Mouse (Mus musculus) hematopoietic multipotent progenitor cell, adult 10-12 weeks (in vitro differentiated cells): ENCODE measurements around the gene Taco1. TPM values are rescaled to one million over a fixed set of nuclear protein-coding genes. Genes with fewer than 3 reads are reported as not detected.

Experiments used
- polyA plus RNA-seq: library from polyadenylated mRNA; stranded (reverse); fragments of >175 nt; gene quantifications from 2 replicates; pipeline ENCODE4 v1.2.3, GENCODE M21; 2012; ENCODE audit warnings: low replicate concordance

Gene Taco1
- 10.2 and 13.7 TPM in 2 replicates for polyA plus RNA-seq

GRCm38 (mm10) chr11:106065923-106066571 lies at the start of gene Taco1:
Gene Taco1 (plus strand): TSS chr11:106066061.

GRCm38 (mm10) chr11:106036548-106037417 lies 29.1 kb upstream of the Taco1 start, which contains the start of gene Dcaf7:
Gene Dcaf7 (plus strand): TSS chr11:106036872.

GRCm38 (mm10) chr11:106083708-106084701 lies 18.1 kb downstream of the Taco1 start, which contains the start of gene Map3k3:
Gene Map3k3 (plus strand): TSS chr11:106084613.

Other genes with a start within 250 kb of the Taco1 start
- gene Cyb561, start 112.7 kb upstream of the Taco1 start, polyA plus RNA-seq: 0.04 and 0.17 TPM in 2 replicates
- gene Ace, start 98.1 kb upstream of the Taco1 start, polyA plus RNA-seq: 23.8 and 92.3 TPM in 2 replicates
- not detected in 2 replicates for gene Ace3, start 71.4 kb upstream of the Taco1 start, polyA plus RNA-seq
- gene Kcnh6, start 57.9 kb upstream of the Taco1 start, polyA plus RNA-seq: 0.04 TPM in 1 of 2 replicates, not detected in the other
- 27.4 and 36.0 TPM in 2 replicates for gene Dcaf7, start 29.2 kb upstream of the Taco1 start, polyA plus RNA-seq
- gene Map3k3, start 18.6 kb downstream of the Taco1 start, polyA plus RNA-seq: 16.0 and 30.6 TPM in 2 replicates
- not detected in 2 replicates for gene Gm10840, start 94.8 kb downstream of the Taco1 start, polyA plus RNA-seq
- 806 and 995 TPM in 2 replicates for gene Limd2, start 94.8 kb downstream of the Taco1 start, polyA plus RNA-seq
- gene Strada, start 136.1 kb downstream of the Taco1 start, polyA plus RNA-seq: 75.0 and 75.7 TPM in 2 replicates
- gene Ccdc47, start 150.3 kb downstream of the Taco1 start, polyA plus RNA-seq: 3.1 and 4.1 TPM in 2 replicates
- 19.5 and 27.8 TPM in 2 replicates for gene Ddx42, start 150.9 kb downstream of the Taco1 start, polyA plus RNA-seq
- gene Ftsj3, start 190.0 kb downstream of the Taco1 start, polyA plus RNA-seq: 2.7 and 11.3 TPM in 2 replicates
- 8.6 and 32.2 TPM in 2 replicates for gene Psmc5, start 190.1 kb downstream of the Taco1 start, polyA plus RNA-seq
- 85.2 and 128 TPM in 2 replicates for gene Smarcd2, start 206.9 kb downstream of the Taco1 start, polyA plus RNA-seq
- 0.03 and 0.15 TPM in 2 replicates for gene Tcam1, start 210.6 kb downstream of the Taco1 start, polyA plus RNA-seq
- 0.91 TPM in 1 of 2 replicates, not detected in the other for gene Gh, start 235.8 kb downstream of the Taco1 start, polyA plus RNA-seq
- gene Cd79b, start 248.7 kb downstream of the Taco1 start, polyA plus RNA-seq: 300 and 616 TPM in 2 replicates